Mouse (Mus musculus) E14TG2a.4 (cell line): Measurements from ENCODE around the gene Acvr1b.

Source experiments
- H3K27me3 ChIP-seq: 2 replicates; pipeline ENCODE4 v1.6.1; 2014; ENCODE audit warnings: low read length, control low read depth; ENCODE audit not compliant: insufficient read depth
- H3K36me3 ChIP-seq: 2 replicates; pipeline ENCODE4 v1.6.1; 2014; ENCODE audit warnings: low read length, control low read depth; ENCODE audit not compliant: insufficient read depth
- H3K4me1 ChIP-seq: replicated peaks from 2 replicates; pipeline ENCODE4 v1.6.1; 2014; ENCODE audit warnings: low read depth, low read length, control low read depth
- H3K4me3 ChIP-seq: replicated peaks from 2 replicates; pipeline ENCODE4 v1.5.1; 2014; ENCODE audit warnings: mild to moderate bottlenecking, low read length
- H3K9me3 ChIP-seq: 2 replicates; pipeline ENCODE4 v1.6.1; 2014; ENCODE audit warnings: low read length, control low read depth
- CTCF ChIP-seq: conservative IDR thresholded peaks from 2 replicates; pipeline ENCODE4 v1.5.1; 2014; ENCODE audit warnings: low read length
- NANOG ChIP-seq: IDR thresholded peaks from 2 replicates; pipeline ENCODE4 v1.6.1; 2014; ENCODE audit warnings: borderline replicate concordance, low read length, mixed read lengths
- POU5F1 ChIP-seq: IDR thresholded peaks from 2 replicates; pipeline ENCODE4 v1.6.1; 2014; ENCODE audit warnings: low read length, borderline replicate concordance

Acvr1b gene

DNA sequence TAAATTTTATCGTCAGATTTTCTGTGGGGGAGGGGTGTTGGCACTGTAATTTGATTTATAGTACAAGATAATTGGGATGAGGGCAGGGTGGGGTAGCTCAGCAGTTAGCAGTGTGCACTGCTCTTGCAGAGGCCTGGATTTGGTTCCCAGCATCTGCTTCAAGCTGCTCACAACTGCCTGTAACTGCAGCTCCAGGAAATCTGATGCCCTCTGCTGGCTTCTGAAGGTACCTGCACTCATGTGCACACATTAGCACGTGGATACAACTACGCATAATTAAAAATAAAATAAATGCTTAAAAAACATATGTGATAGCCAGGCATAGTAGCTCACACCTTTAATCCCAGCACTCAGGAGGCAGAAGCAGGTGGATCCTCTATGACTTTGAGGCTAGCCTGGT is 11.7 kb downstream of the Acvr1b start:
- Histone ChIP-seq H3K4me3 (no peak overlapping the region), H3K9me3 (no peaks in the 10 kb centered on the region), H3K4me1 (peaks cover 34% of the 10 kb centered on the region), H3K36me3 (peaks cover 12% of the 10 kb centered on the region; the same call in 1 of the 2 replicates), H3K27me3 (no peaks in the 10 kb centered on the region)
- TF ChIP-seq CTCF (peak; percentile 55), POU5F1 (no peak), NANOG (no peak)

DNA sequence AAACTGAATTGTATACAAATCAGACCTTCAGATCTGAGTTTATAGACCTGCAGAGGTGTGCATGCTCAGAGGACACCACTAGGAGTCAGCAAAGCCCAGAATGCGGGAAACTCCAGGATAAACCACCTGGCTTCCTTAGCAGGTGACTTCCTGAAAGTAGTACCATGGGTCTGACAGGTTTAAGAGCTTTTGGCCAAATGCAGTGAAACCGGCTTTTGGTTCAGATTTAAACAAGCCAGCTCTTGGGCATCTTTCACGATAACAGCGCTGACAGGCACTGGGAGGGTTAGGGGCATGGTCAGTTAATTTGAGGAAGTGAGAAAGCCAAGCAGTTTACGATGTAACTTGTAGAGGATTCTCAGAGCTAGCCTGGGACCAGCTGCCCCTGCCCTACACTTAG is 14.0 kb downstream of the Acvr1b start:
- no peak overlapping the region for H3K4me3 ChIP-seq
- peaks cover 30% of the 10 kb centered on the region for H3K4me1 ChIP-seq
- TF ChIP-seq NANOG (no peak), CTCF (peak; percentile 29; the same call in 1 of the 2 replicates)
- no peaks in the 10 kb centered on the region for H3K9me3 ChIP-seq
- peaks cover 12% of the 10 kb centered on the region; the same call in 1 of the 2 replicates for H3K36me3 ChIP-seq
- no peaks in the 10 kb centered on the region for H3K27me3 ChIP-seq

- H3K9me3 ChIP-seq, result no peaks in the 10 kb centered on the region
- TF ChIP-seq POU5F1 (no peak), CTCF (no peak), NANOG (no peak)
Measured at GRCm38 (mm10) chr15:101189981-101190761, 16.3 kb downstream of the Acvr1b start.

GRCm38 (mm10) chr15:101190762-101191150 is 16.9 kb downstream of the Acvr1b start:
- peaks cover 33% of the 10 kb centered on the region for H3K36me3 ChIP-seq
- peaks cover 19% of the 10 kb centered on the region for H3K4me1 ChIP-seq
- H3K9me3 ChIP-seq, result no peaks in the 10 kb centered on the region
- no peak overlapping the region for H3K4me3 ChIP-seq
- no peaks in the 10 kb centered on the region for H3K27me3 ChIP-seq
- TF ChIP-seq CTCF (no peak), NANOG (no peak), POU5F1 (no peak)

More at GRCm38 (mm10) chr15:101189981-101190761, 16.3 kb downstream of the Acvr1b start:
- H3K4me1 ChIP-seq, result peaks cover 19% of the 10 kb centered on the region
- peaks cover 27% of the 10 kb centered on the region for H3K36me3 ChIP-seq
- H3K4me3 ChIP-seq, result no peak overlapping the region
- H3K27me3 ChIP-seq, result no peaks in the 10 kb centered on the region

- H3K4me3 ChIP-seq, result no peak overlapping the region
- TF ChIP-seq POU5F1, result no peak
- TF ChIP-seq NANOG, result no peak
- TF ChIP-seq CTCF, result no peak
- H3K27me3 ChIP-seq, result no peaks in the 10 kb centered on the region
- peaks cover 19% of the 10 kb centered on the region for H3K4me1 ChIP-seq
- H3K9me3 ChIP-seq, result no peaks in the 10 kb centered on the region
- peaks cover 42% of the 10 kb centered on the region for H3K36me3 ChIP-seq
Measured at GRCm38 (mm10) chr15:101191459-101192259, 17.8 kb downstream of the Acvr1b start.

DNA sequence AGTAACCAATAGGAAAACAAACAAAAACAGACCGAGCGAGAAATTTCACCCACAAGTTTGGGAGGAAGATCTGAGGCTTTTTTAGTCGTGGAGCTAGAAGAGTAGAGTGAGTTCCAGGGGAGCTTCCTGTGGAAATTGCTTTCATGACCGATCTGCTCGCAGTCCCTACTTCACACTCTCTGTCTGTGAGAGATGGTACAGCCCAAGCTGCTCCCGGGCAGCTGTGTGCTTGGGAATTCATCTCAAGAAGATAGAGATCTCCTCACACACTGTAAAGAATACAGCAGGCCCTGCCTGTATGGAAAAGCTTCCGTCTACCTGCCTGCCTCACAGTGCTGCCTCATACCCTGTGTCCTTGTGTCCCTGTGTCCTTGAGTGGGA is 18.4 kb downstream of the Acvr1b start:
- H3K4me3 ChIP-seq, result no peak overlapping the region
- peaks cover 45% of the 10 kb centered on the region for H3K36me3 ChIP-seq
- H3K27me3 ChIP-seq, result no peaks in the 10 kb centered on the region
- peaks cover 3% of the 10 kb centered on the region; the same call in 1 of the 2 replicates for H3K9me3 ChIP-seq
- peaks cover 19% of the 10 kb centered on the region for H3K4me1 ChIP-seq
- no peak for TF ChIP-seq POU5F1
- TF ChIP-seq CTCF, result no peak
- no peak for TF ChIP-seq NANOG

DNA sequence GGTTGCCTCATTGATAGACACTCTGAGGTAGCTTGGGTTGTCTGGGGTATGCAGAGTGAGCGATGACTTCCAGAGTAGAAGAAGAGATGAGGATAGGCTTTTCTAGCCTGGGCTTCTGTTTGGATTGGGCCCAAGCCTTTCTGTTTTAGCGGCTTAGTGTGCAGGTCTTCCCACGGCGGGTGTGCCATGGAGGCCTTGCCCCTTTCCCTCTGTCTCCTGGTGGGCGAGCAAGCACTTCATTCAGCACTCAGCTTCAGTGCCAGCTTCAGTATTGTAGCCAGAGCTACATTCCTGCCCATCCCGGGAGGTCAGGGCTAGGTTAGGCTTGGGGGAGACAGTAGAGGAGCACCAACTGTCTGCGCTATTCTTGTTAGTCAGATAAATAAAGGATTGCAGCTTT is 18.8 kb downstream of the Acvr1b start:
- peaks cover 19% of the 10 kb centered on the region for H3K4me1 ChIP-seq
- no peak for TF ChIP-seq POU5F1
- TF ChIP-seq CTCF, result no peak
- no peak for TF ChIP-seq NANOG
- no peak overlapping the region for H3K4me3 ChIP-seq
- H3K27me3 ChIP-seq, result no peaks in the 10 kb centered on the region
- peaks cover 7% of the 10 kb centered on the region for H3K9me3 ChIP-seq
- peaks cover 45% of the 10 kb centered on the region for H3K36me3 ChIP-seq

- no peak overlapping the region for H3K4me3 ChIP-seq
- H3K4me1 ChIP-seq, result peaks cover 19% of the 10 kb centered on the region
- H3K9me3 ChIP-seq, result peaks cover 14% of the 10 kb centered on the region
- H3K36me3 ChIP-seq, result peaks cover 58% of the 10 kb centered on the region
- no peak for TF ChIP-seq CTCF
- TF ChIP-seq POU5F1, result no peak
- no peak for TF ChIP-seq NANOG
- no peaks in the 10 kb centered on the region for H3K27me3 ChIP-seq
Measured at GRCm38 (mm10) chr15:101193971-101194370, 20.1 kb downstream of the Acvr1b start.
